Mouse (Mus musculus) cerebellum, adult 2 months (tissue): ENCODE data around the gene Osbp2.

Source experiments
- CTCF ChIP-seq: fragments of 200-500 bp; IDR thresholded peaks from 2 replicates; pipeline ENCODE4 v1.5.1; 2011; ENCODE audit warnings: low read depth, mild to moderate bottlenecking, control low read depth, low read length, moderate library complexity, borderline replicate concordance; ENCODE audit not compliant: insufficient read depth
- POLR2A ChIP-seq: fragments of 200-500 bp; IDR thresholded peaks from 2 replicates; pipeline ENCODE4 v1.6.1; 2011; ENCODE audit warnings: low read length, control low read depth, borderline replicate concordance; ENCODE audit not compliant: insufficient read depth

- TF ChIP-seq CTCF (no peak), POLR2A (no peak)
Observed at GRCm38 (mm10) chr11:3761339-3761738, 102.4 kb downstream of the Osbp2 start.
